Mouse (Mus musculus): ENCODE measurements at regions not wholly inside any gene's neighbourhood (a gene's known extent, or its start where the extent isn't known, plus 50 kb on each side); places are given as distances from the start of the nearest gene placed in this dataset.

DNA sequence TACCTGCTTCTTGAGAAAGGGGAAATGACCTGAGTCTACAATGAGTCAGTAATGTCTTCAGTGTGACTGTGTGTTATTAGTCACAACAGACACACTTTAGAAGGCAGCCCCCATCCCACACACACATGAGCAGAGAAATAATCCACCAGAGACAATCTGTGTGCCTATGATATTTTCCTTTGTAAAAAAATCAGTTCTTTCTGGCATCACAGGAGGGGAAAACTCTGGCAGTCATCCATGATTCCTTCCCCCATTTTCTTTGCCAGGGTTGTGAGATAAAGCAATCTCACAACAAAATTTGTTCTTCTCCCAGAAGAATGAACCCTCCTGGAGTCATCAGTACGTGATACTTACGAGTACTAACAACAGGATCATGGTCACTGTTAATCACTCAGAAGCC lies 236.2 kb downstream of the 1500009L16Rik start:
- TF ChIP-seq CTCF (IDR thresholded peaks at IDR 0.05; ENCODE audit: borderline replicate concordance, extremely low read depth, insufficient read depth, insufficient read length) (no peak), POLR2A (IDR thresholded peaks at IDR 0.05; ENCODE audit: borderline replicate concordance, extremely low read depth, insufficient read depth, insufficient read length, poor library complexity, severe bottlenecking) (no peak)

Measured in brain, embryonic 14.5 days (tissue).